Mouse (Mus musculus): ENCODE data around the gene Cmas. TPM values are rescaled to one million over a fixed set of nuclear protein-coding genes. Genes with fewer than 3 reads are reported as not detected.

Gene Cmas
- polyA plus RNA-seq (2016; fragmentation: Nextera tagmentation; extraction: Ambion mirVana): 126 and 127 TPM in 2 replicates

DNA sequence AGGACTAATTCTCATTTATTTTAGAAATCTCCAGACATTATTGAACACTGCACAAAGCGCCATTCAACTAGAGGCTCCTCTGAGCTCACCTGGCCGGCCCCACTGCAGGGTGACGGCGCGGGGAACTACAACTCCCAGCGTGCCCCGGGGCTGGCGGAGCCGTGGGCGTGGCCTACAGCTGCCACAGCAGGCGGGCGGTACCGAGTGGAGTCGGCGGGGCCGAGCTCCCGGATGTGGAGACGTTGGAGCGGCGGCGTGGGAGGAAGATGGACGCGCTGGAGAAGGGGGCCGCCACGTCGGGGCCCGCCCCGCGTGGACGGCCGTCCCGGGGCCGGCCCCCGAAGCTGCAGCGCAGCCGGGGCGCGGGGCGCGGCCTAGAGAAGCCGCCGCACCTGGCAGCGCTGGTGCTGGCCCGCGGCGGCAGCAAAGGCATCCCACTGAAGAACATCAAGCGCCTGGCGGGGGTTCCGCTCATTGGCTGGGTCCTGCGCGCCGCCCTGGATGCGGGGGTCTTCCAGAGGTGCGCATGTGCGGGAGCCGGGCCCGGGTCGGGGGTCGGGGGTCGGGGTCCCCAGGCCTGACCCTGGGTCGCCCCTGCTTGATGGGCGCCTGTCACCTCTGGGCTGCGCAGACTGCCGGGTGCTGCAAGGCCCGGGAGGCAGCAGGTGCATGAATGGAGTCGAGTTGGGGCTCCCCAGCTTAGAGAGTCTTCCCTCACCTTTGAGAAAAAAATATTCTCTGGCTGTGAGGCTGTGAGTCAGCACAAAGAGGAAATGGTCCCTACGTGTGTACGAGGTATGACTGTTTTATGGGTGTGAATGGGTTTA, at the start of gene Cmas:
TSS of gene Cmas (plus strand) at position 180 of the 827 bp plus-strand sequence.
- Histone ChIP-seq H3K4me3 (peak within 1 kb of the TSS; percentile 96), H3K27me3 (replicated peaks) (peaks cover 11% of the 10 kb centered on the region; the same call in 1 of the 2 replicates), H3K4me1 (replicated peaks) (peaks cover 39% of the 10 kb centered on the region), H3K9ac (peak within 1 kb of the TSS; percentile 92), H3K27ac (ENCODE audit: poor library complexity, severe bottlenecking) (peak within 1 kb of the TSS; percentile 95), H3K9me3 (replicated peaks) (no peaks in the 10 kb centered on the region), H3K36me3 (peaks cover 29% of the 10 kb centered on the region), H3K4me2 (peak within 1 kb of the TSS; percentile 92)
- WGBS: under 1% methylated on average over 66 of the region's 68 CpGs
- ATAC-seq (ENCODE audit: insufficient number of reproducible peaks, low FRiP score): peak; percentile 95

DNA sequence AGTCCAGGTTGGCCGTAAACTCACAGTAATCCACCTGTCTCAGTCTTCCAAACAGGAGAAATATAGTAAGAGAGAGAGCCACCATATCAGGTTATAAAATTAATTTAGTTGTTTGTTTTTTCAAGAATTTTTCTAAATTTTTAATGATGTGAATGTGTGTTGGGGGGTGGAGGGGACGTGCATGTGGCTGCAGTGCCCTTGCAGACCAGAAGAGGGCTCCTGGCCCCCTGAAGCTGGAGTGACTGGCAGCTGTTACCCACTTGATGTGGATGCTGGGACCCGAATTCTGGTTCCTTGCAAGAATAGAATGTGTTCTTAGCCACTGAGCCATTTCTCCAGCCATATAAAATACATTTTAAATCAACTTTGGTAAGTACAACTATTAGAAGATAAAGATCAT, 49.8 kb upstream of the Cmas start:
- 0 out of 2 replicates have a peak, but pooled peaks cover 10% of the 10 kb centered on the region for H3K9me3 ChIP-seq (replicated peaks)
- H3K4me3 ChIP-seq: no peak overlapping the region
- 87% methylated on average over 3 of the region's 3 CpGs for WGBS
- H3K27me3 ChIP-seq (replicated peaks): no peaks in the 10 kb centered on the region
- no peak overlapping the region for H3K27ac ChIP-seq (ENCODE audit: poor library complexity, severe bottlenecking)
- no peak overlapping the region for H3K4me2 ChIP-seq
- peaks cover 21% of the 10 kb centered on the region for H3K4me1 ChIP-seq (replicated peaks)
- no peak overlapping the region for H3K9ac ChIP-seq
- no peaks in the 10 kb centered on the region for H3K36me3 ChIP-seq
- ATAC-seq (ENCODE audit: insufficient number of reproducible peaks, low FRiP score): no peak

DNA sequence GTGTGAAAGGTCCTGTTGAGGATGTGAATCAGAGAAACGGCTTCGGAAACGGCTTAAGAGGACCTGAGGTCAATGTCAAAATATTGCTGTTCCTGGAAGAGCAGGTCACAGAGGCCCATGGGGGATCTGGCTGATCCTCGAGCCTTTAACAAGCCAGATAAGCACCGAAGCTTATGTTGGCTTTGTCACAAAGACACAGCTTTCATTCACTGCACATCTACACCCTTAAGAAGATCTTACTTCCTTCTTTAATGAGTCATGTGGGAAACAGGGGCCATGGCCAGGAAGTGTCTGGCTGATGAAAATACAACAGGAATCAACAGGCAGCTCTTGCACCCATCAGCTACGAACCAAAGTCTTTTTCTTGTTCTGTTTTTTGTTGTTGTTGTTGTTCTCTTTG, 48.1 kb upstream of the Cmas start:
- Histone ChIP-seq H3K27me3 (replicated peaks) (no peaks in the 10 kb centered on the region), H3K27ac (ENCODE audit: poor library complexity, severe bottlenecking) (no peak overlapping the region), H3K9me3 (replicated peaks) (0 out of 2 replicates have a peak, but pooled peaks cover 10% of the 10 kb centered on the region), H3K4me1 (replicated peaks) (peaks cover 10% of the 10 kb centered on the region; the same call in 1 of the 2 replicates), H3K36me3 (no peaks in the 10 kb centered on the region), H3K9ac (no peak overlapping the region), H3K4me3 (no peak overlapping the region), H3K4me2 (no peak overlapping the region)
- ATAC-seq (ENCODE audit: insufficient number of reproducible peaks, low FRiP score): peak; percentile 40; the same call in 1 of the 2 replicates
- WGBS: 56% methylated on average over 6 of the region's 6 CpGs

DNA sequence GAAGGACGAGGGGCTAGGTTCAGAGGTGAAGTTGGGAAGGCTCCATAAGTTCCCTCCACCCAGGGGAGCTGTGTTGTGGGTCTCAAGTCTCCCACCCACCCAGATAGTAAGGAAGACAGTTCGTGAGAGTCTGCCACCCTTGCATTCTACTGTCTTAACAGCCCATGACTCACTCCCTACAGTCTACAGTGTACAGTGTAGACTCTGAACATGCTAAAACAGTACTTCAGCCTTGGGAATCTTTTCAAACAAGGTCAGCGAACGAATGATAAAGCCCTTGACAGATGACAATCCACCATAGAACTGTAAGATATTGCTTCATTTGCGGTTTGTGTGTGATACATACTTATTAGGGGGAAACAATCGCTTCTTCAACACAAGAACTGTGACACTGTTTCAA, 45.8 kb upstream of the Cmas start:
- H3K4me1 ChIP-seq (replicated peaks): peaks cover 7% of the 10 kb centered on the region; the same call in 1 of the 2 replicates
- WGBS: 68% methylated on average over 6 of the region's 6 CpGs
- H3K27ac ChIP-seq (ENCODE audit: poor library complexity, severe bottlenecking): no peak overlapping the region; the same call in 1 of the 2 replicates
- no peaks in the 10 kb centered on the region for H3K36me3 ChIP-seq
- H3K9me3 ChIP-seq (replicated peaks): peaks cover 17% of the 10 kb centered on the region; the same call in 1 of the 2 replicates
- no peak overlapping the region for H3K4me2 ChIP-seq
- no peak overlapping the region for H3K4me3 ChIP-seq
- no peak for ATAC-seq (ENCODE audit: insufficient number of reproducible peaks, low FRiP score)
- no peaks in the 10 kb centered on the region for H3K27me3 ChIP-seq (replicated peaks)
- H3K9ac ChIP-seq: no peak overlapping the region

DNA sequence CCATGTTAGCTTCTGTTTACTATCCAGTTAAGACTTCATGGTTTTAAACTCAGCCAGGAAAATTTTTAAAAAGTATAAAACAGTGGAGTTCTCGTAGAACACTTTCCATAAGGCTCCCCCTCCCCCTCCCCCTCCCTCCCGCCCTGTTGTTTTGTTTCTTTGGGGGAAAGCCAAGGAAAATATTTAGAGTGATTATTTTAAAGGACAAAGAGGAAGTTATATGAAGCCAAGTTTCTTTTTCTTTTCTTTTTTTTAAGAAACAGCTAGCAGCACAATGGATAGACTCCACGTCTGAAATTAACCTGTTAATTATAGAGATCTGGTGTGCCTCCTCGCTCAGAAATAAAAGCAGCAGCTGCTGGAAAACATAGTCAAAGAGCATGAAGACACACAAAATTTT, 45.4 kb upstream of the Cmas start:
- Histone ChIP-seq H3K4me1 (replicated peaks) (peaks cover 7% of the 10 kb centered on the region; the same call in 1 of the 2 replicates), H3K4me3 (no peak overlapping the region), H3K4me2 (no peak overlapping the region), H3K36me3 (no peaks in the 10 kb centered on the region), H3K27me3 (replicated peaks) (no peaks in the 10 kb centered on the region), H3K9ac (no peak overlapping the region), H3K9me3 (replicated peaks) (peaks cover 20% of the 10 kb centered on the region), H3K27ac (ENCODE audit: poor library complexity, severe bottlenecking) (peak overlapping the region; percentile 39; the same call in 1 of the 2 replicates)
- WGBS: 55% methylated on average over 4 of the region's 4 CpGs
- 0 out of 2 replicates have a peak, but pooled peaks have one; percentile 29 for ATAC-seq (ENCODE audit: insufficient number of reproducible peaks, low FRiP score)

DNA sequence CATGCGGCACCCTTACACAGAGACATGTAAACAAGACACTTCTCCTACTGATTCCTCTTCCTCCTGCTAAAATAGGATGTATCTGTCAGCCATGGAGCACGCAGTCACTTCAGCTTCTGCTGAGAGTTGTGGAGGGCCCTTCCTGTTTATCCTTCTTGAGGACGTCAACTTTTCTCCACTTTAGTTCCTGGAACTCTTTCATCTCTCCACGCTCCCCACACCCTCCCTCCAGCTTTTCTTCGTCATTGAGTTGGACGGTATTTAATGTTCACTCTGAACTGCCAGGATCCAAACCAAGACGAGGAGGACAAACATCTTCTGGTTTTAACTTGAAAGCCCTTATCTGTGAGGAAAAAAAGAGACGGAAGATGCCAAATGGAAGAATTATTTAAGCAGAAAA, 41.5 kb upstream of the Cmas start:
- Histone ChIP-seq H3K27me3 (replicated peaks) (no peaks in the 10 kb centered on the region), H3K9ac (no peak overlapping the region), H3K4me3 (no peak overlapping the region), H3K36me3 (no peaks in the 10 kb centered on the region), H3K4me2 (no peak overlapping the region), H3K27ac (ENCODE audit: poor library complexity, severe bottlenecking) (no peak overlapping the region), H3K4me1 (replicated peaks) (no peaks in the 10 kb centered on the region; the same call in 1 of the 2 replicates), H3K9me3 (replicated peaks) (peaks cover 12% of the 10 kb centered on the region)
- WGBS: 58% methylated on average over 8 of the region's 8 CpGs
- no peak for ATAC-seq (ENCODE audit: insufficient number of reproducible peaks, low FRiP score)

DNA sequence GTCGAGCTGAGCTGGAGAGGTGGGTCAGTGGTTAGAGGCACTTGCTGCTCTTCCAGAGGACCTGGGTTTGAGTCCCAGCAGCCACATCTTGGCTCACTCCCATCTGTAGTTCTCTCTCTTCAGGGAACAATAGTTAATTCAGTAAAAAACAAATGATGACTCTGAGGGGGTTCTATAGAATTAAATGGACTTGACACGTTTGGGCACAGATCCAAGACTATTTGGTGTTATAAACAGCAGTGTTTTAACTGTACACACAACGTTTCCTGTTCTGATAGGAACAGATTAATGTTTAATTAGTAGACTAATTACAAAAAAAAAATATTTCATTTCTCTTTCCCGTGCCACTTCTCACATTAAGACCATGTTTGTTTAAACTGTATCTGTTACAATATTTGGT, 39.3 kb upstream of the Cmas start:
- no peak overlapping the region for H3K4me2 ChIP-seq

DNA sequence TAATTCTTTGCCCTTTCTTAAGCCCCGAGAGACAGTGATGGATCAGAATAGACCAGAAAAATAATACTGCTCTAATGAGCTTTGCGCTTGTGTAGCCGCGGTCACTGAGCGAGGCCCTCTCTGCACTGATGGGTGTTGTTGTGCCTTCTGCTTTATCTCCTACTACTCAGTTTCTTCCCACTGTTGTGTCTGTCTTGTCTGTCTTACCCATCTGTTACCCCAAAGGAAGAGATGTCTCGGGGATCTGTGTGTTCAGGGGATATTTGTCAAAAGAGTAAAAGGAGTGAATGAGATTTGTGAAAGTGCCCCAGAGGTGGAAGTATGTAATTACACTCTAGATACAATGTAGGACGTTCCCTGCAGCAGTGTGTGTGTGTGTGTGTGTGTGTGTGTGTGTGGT, 38.3 kb upstream of the Cmas start:
- H3K36me3 ChIP-seq: no peaks in the 10 kb centered on the region

More for the DNA sequence above, 39.3 kb upstream of the Cmas start:
- no peak for ATAC-seq (ENCODE audit: insufficient number of reproducible peaks, low FRiP score)
- no peak overlapping the region for H3K9ac ChIP-seq
- no peaks in the 10 kb centered on the region; the same call in 1 of the 2 replicates for H3K4me1 ChIP-seq (replicated peaks)
- no peak overlapping the region for H3K27ac ChIP-seq (ENCODE audit: poor library complexity, severe bottlenecking)
- peaks cover 12% of the 10 kb centered on the region for H3K9me3 ChIP-seq (replicated peaks)
- no peak overlapping the region for H3K4me3 ChIP-seq
- H3K27me3 ChIP-seq (replicated peaks): no peaks in the 10 kb centered on the region
- WGBS: 73% methylated on average over 4 of the region's 4 CpGs
- H3K36me3 ChIP-seq: no peaks in the 10 kb centered on the region

DNA sequence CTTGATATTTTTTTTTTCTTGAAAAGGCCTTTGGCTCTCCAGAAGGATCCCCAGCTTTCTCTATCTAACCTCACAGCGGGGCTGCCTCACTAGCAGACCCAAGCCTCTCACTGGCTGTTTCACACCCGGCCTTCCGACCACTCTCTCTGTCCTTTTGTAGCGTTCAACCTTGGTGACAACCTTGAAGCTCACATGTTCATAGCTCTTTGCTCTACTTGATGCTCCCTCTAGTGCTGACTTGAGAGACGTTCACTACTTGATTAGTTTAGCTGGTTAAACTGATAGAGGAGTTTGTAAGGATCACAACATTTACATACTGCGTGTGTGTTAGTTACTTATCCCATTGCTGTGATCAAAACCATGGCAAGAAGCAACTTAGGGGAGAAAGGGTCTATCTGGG, 35.8 kb upstream of the Cmas start:
- no peaks in the 10 kb centered on the region for H3K36me3 ChIP-seq
- 50% methylated on average over 6 of the region's 6 CpGs for WGBS
- no peak overlapping the region for H3K4me2 ChIP-seq
- H3K4me3 ChIP-seq: no peak overlapping the region
- H3K4me1 ChIP-seq (replicated peaks): no peaks in the 10 kb centered on the region
- no peak for ATAC-seq (ENCODE audit: insufficient number of reproducible peaks, low FRiP score)
- peaks cover 9% of the 10 kb centered on the region for H3K9me3 ChIP-seq (replicated peaks)
- H3K27ac ChIP-seq (ENCODE audit: poor library complexity, severe bottlenecking): no peak overlapping the region
- H3K9ac ChIP-seq: no peak overlapping the region
- H3K27me3 ChIP-seq (replicated peaks): no peaks in the 10 kb centered on the region

More for the DNA sequence above, 38.3 kb upstream of the Cmas start:
- WGBS: 76% methylated on average over 7 of the region's 7 CpGs
- ATAC-seq (ENCODE audit: insufficient number of reproducible peaks, low FRiP score): no peak
- Histone ChIP-seq H3K4me2 (no peak overlapping the region), H3K4me1 (replicated peaks) (no peaks in the 10 kb centered on the region), H3K4me3 (no peak overlapping the region), H3K27me3 (replicated peaks) (no peaks in the 10 kb centered on the region), H3K9me3 (replicated peaks) (peaks cover 17% of the 10 kb centered on the region), H3K27ac (ENCODE audit: poor library complexity, severe bottlenecking) (no peak overlapping the region), H3K9ac (no peak overlapping the region)

DNA sequence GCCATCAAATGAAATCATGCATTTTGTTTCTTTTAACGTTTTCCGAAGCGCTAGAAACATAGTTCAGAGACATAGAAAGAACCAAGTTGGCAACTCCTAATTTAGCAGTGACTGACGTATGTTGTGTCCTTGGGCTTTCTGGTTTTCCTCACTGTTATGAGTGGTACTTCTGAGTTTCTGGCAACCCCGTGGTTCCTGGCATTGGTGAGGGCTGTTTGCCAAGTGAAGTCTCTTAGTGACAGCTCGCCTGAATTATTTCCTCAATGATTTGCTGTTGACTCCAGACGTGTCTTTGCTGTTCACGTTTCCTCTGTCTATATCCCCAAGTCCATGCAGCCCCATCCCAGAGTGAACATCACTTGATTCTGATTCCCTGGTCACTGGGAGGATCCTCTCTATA, 34.8 kb upstream of the Cmas start:
- H3K4me3 ChIP-seq: no peak overlapping the region
- 77% methylated on average over 8 of the region's 8 CpGs for WGBS
- no peaks in the 10 kb centered on the region for H3K4me1 ChIP-seq (replicated peaks)
- H3K9ac ChIP-seq: no peak overlapping the region
- H3K27me3 ChIP-seq (replicated peaks): no peaks in the 10 kb centered on the region
- no peak overlapping the region for H3K4me2 ChIP-seq
- ATAC-seq (ENCODE audit: insufficient number of reproducible peaks, low FRiP score): no peak
- H3K9me3 ChIP-seq (replicated peaks): peaks cover 5% of the 10 kb centered on the region; the same call in 1 of the 2 replicates
- no peaks in the 10 kb centered on the region for H3K36me3 ChIP-seq
- H3K27ac ChIP-seq (ENCODE audit: poor library complexity, severe bottlenecking): no peak overlapping the region

DNA sequence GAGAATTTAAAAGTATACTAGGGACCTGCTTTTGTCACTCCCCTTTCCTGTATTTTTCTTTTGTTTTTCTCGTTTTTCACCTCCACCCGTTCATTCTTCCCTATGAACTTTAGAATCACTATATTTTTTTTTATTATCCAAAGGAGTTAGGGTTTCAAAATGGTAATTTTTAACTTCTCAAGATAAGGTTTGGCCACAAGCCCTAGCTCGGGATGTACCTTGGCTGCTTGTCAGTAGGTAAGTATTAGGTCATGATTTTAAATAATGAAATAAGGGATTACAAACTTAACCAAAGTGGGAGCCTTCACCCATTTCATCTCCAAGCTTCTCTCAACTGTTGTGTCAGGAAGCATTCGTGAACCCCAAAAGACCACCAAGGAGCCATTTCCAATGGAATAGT, 30.5 kb upstream of the Cmas start:
- no peaks in the 10 kb centered on the region for H3K27me3 ChIP-seq (replicated peaks)
- no peak overlapping the region for H3K4me3 ChIP-seq
- H3K4me2 ChIP-seq: no peak overlapping the region
- no peaks in the 10 kb centered on the region for H3K36me3 ChIP-seq
- H3K9me3 ChIP-seq (replicated peaks): peaks cover 5% of the 10 kb centered on the region; the same call in 1 of the 2 replicates
- no peak overlapping the region for H3K27ac ChIP-seq (ENCODE audit: poor library complexity, severe bottlenecking)
- no peak for ATAC-seq (ENCODE audit: insufficient number of reproducible peaks, low FRiP score)
- 79% methylated on average over 4 of the region's 4 CpGs for WGBS
- no peak overlapping the region for H3K9ac ChIP-seq
- H3K4me1 ChIP-seq (replicated peaks): no peaks in the 10 kb centered on the region

All from heart, embryonic 12.5 days (tissue).